16 mouse cellular contexts compared by ENCODE assay signal in the genomic region with DNA sequence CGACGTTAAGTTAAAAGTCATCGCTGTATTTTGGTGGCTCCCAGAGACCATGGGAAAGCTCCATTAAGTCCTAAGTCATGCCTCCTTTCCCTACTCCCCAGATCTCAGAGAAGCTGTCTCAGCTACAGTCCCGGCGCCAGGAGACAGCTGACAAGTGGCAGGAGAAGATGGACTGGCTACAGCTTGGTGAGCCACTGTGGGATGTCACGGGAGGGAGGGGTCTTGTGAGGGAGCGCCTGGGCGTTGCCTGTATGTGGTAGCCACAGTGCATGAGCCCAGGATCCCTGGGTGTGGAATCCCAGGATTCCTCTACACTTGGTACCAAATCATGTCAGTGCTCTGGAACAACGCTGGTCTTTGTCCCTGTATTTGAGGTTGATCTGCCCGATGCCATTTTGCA. TPM values are rescaled to one million over a fixed set of nuclear protein-coding genes. Genes with fewer than 3 reads are reported as not detected.
"Had no signal": no experiment of that assay in that cellular context is flagged by ENCODE, and none has a peak within 500 bp of the region (broad histone marks: within the 10 kb centered on the region; RNA-seq: fewer than 3 reads in every experiment).

No protein-coding gene starts in this region.

- DNase-seq: left cerebral cortex, postnatal 4 days; liver; liver, embryonic 13.5 days; liver, postnatal 0 days; lung, adult 18-20 months; lung, adult 2 months; lung, embryonic 14.5 days; lung, postnatal 10 days; lung, postnatal 14 days; lung, postnatal 36 days; lung, postnatal 4 days; midbrain, embryonic 14.5 days had no signal

RNA-seq across cellular contexts. Expression of a gene that starts 37.5 kb away (rescaled TPM):
- total RNA-seq: megakaryocyte progenitor cell, adult 5-6 weeks; megakaryocyte, adult 5-6 weeks; megakaryocyte-erythroid progenitor cell, adult 5-6 weeks; monocyte, adult 5-6 weeks had no signal

RNA-seq across cellular contexts. Expression of a gene that starts 50.0 kb away (rescaled TPM):
- total RNA-seq: megakaryocyte progenitor cell, adult 5-6 weeks; megakaryocyte, adult 5-6 weeks; monocyte, adult 5-6 weeks had no signal
